Mouse (Mus musculus) erythroblast, embryonic 14.5 days (primary cell): Measurements from ENCODE around the gene Cnr2. TPM values are rescaled to one million over a fixed set of nuclear protein-coding genes. Genes with fewer than 3 reads are reported as not detected.
"Not testable (repeated sequence)": the region's sequence is repeated elsewhere in the genome, so short reads cannot be mapped to it uniquely, and the experiment has no call there.

ENCODE experiments used
- H3K27me3 ChIP-seq: 2 replicates; pipeline ENCODE4 v1.6.1; 2012; ENCODE audit warnings: inconsistent platforms; ENCODE audit not compliant: control insufficient read depth
- H3K36me3 ChIP-seq: 2 replicates; pipeline ENCODE4 v1.6.1; 2012; ENCODE audit warnings: mild to moderate bottlenecking, inconsistent platforms; ENCODE audit not compliant: control insufficient read depth
- H3K4me1 ChIP-seq: 2 replicates; pipeline ENCODE4 v1.6.1; 2012; ENCODE audit warnings: inconsistent platforms; ENCODE audit not compliant: control insufficient read depth
- H3K4me3 ChIP-seq: replicated peaks from 2 replicates; pipeline ENCODE3; 2012; ENCODE audit warnings: moderate library complexity, mild to moderate bottlenecking, inconsistent platforms
- H3K9me3 ChIP-seq: 2 replicates; pipeline ENCODE4 v1.6.1; 2012; ENCODE audit warnings: low read length, inconsistent platforms, mixed read lengths; ENCODE audit not compliant: control insufficient read depth
- GATA1 ChIP-seq: IDR thresholded peaks from 2 replicates; pipeline ENCODE4 v1.6.1; 2012; ENCODE audit warnings: low read length, inconsistent platforms, mixed read lengths
- TAL1 ChIP-seq: IDR thresholded peaks from 3 replicates; pipeline ENCODE4 v1.6.1; 2012; ENCODE audit warnings: low read length, inconsistent platforms, mixed read lengths
- polyA plus RNA-seq: library from polyadenylated mRNA; stranded (reverse); fragments of >175 nt; gene quantifications from 2 replicates; pipeline ENCODE4 v1.2.3, GENCODE M21; 2012

Gene Cnr2
- polyA plus RNA-seq, 1 experiment, result not detected

DNA sequence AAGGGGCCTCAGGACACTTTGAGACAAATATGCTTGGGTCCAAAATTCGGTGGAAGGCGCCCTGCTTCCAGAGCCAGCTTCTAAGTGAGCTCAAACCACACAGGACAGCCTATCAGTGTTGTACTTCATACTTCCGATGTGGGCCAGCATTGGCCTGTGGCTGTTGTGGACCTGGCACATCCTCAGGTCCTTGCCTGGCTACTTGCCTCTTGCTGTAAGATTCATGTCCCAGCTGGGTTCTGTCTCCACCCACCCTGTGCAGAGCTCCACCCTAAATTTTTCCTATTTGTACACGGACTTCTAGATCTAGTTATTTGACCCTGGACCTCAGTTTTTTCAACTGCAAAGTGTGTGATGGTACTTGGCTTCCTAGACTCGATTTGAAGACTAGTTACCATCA, 40.3 kb downstream of the Cnr2 start:
- Histone ChIP-seq H3K9me3 (no peaks in the 10 kb centered on the region), H3K36me3 (peaks cover 63% of the 10 kb centered on the region), H3K4me3 (no peak overlapping the region), H3K27me3 (no peaks in the 10 kb centered on the region), H3K4me1 (peaks cover 67% of the 10 kb centered on the region)
- TF ChIP-seq GATA1, result no peak

GRCm38 (mm10) chr4:135938858-135939257, 43.7 kb downstream of the Cnr2 start:
- Histone ChIP-seq H3K4me3 (no peak overlapping the region), H3K36me3 (peaks cover 43% of the 10 kb centered on the region), H3K4me1 (peaks cover 61% of the 10 kb centered on the region), H3K9me3 (no peaks in the 10 kb centered on the region), H3K27me3 (no peaks in the 10 kb centered on the region)
- TF ChIP-seq TAL1, result no peak
- no peak for TF ChIP-seq GATA1

- Histone ChIP-seq H3K4me1 (peaks cover 47% of the 10 kb centered on the region), H3K36me3 (peaks cover 31% of the 10 kb centered on the region)
- not testable (repeated sequence) for H3K9me3 ChIP-seq, H3K27me3 ChIP-seq, H3K4me3 ChIP-seq
Observed at GRCm38 (mm10) chr4:135941026-135941425, 45.8 kb downstream of the Cnr2 start.

DNA sequence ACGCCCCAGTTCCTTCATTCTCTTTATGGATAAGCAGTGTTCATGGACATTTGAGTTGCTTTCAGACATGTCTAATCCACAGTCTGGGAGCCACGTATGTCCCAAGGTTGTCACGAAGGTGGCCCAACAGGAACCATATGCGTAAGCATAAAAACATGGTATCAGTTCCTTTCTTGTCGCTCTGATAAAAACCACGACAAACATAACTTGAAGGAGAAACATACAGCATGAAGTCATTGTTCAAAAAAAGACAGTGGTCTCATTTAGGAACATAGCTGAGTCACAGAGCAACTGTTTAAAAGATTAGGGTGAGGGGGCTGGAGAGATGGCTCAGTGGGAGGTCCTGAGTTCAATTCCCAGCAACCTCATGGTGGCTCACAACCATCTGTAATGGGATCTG, 47.0 kb downstream of the Cnr2 start:
- no peaks in the 10 kb centered on the region for H3K9me3 ChIP-seq
- TF ChIP-seq TAL1, result no peak
- TF ChIP-seq GATA1, result no peak
- peaks cover 30% of the 10 kb centered on the region for H3K36me3 ChIP-seq
- H3K4me3 ChIP-seq, result no peak overlapping the region
- peaks cover 44% of the 10 kb centered on the region for H3K4me1 ChIP-seq
- H3K27me3 ChIP-seq, result no peaks in the 10 kb centered on the region

DNA sequence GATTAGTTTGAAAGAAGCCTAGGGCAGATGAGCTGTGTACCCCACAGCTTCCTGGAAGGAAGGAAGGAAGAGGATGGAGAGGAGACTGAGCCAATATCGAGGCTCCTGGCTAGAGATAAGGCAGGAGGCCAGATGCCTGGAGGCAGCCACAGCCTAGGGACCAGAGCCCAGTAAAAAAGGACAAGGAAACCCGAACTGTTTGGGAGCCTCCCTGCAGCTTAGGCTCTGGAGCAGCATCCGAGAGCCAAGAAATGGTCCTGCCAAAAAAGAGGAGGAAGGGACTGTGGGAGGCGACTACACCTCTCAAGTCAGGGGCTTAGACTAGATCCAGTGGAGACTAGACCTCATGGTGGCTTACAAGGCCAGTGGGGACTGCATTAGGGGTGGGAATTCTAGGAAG, 48.2 kb downstream of the Cnr2 start:
- TF ChIP-seq TAL1, result no peak
- no peak for TF ChIP-seq GATA1
- no peaks in the 10 kb centered on the region for H3K9me3 ChIP-seq
- H3K4me1 ChIP-seq, result peaks cover 47% of the 10 kb centered on the region
- H3K27me3 ChIP-seq, result no peaks in the 10 kb centered on the region
- H3K36me3 ChIP-seq, result peaks cover 27% of the 10 kb centered on the region
- H3K4me3 ChIP-seq, result no peak overlapping the region

DNA sequence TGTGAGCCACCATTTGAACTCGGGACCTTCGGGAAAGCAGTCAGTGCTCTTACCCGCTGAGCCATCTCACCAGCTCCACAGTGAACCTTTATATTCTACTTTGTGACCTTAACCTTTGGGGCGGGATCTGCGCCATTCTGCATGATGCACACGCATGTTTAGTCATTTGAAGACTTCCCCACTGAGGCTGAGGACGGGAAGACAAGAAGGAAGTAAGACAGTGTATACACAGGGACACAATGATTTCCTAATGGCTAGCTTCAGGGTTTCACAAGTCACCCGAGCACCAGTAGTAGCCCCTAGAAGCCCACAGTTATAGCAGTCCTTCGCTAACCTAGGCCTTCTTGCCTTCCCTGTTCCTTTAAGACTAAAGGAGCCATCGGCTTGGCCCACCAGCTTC, 50.5 kb downstream of the Cnr2 start:
- peaks cover 28% of the 10 kb centered on the region for H3K36me3 ChIP-seq
- no peaks in the 10 kb centered on the region for H3K9me3 ChIP-seq
- peaks cover 46% of the 10 kb centered on the region for H3K4me1 ChIP-seq
- TF ChIP-seq GATA1 (no peak), TAL1 (no peak)
- H3K4me3 ChIP-seq, result peak overlapping the region; percentile 73
- no peaks in the 10 kb centered on the region for H3K27me3 ChIP-seq

DNA sequence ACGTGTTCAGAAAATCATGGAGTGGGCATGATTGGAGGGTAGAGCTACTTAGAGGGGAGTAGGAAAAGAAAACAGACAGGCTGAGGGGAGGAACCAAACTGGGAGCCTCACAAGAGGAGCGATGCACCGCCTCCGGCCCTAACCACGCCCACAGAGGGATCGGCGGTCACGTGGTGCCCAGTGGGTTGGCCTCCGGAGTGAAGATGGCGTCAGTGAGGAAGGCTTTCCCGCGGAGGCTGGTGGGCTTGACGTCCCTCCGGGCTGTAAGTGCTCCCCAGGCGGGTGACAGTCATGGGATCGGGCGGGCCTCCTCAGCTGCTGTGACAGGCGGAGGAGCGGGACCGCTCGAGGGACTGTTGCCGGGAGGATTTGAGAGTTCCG, 51.1 kb downstream of the Cnr2 start, which contains the start of gene Hmgcl:
TSS of gene Hmgcl (plus strand) at position 171 of the 381 bp plus-strand sequence.
- peak within 1 kb of the TSS; percentile 73 for H3K4me3 ChIP-seq
- peaks cover 46% of the 10 kb centered on the region for H3K4me1 ChIP-seq
- H3K9me3 ChIP-seq, result peaks cover 2% of the 10 kb centered on the region
- TF ChIP-seq TAL1, result no peak
- TF ChIP-seq GATA1, result no peak
- peaks cover 30% of the 10 kb centered on the region for H3K36me3 ChIP-seq
- H3K27me3 ChIP-seq, result no peaks in the 10 kb centered on the region

- peaks cover 7% of the 10 kb centered on the region for H3K9me3 ChIP-seq
Observed at GRCm38 (mm10) chr4:135946659-135947301, 51.6 kb downstream of the Cnr2 start.

GRCm38 (mm10) chr4:135948142-135948541, 52.9 kb downstream of the Cnr2 start:
- Histone ChIP-seq H3K4me3 (peak overlapping the region; percentile 14), H3K36me3 (peaks cover 46% of the 10 kb centered on the region), H3K27me3 (no peaks in the 10 kb centered on the region), H3K4me1 (peaks cover 52% of the 10 kb centered on the region), H3K9me3 (peaks cover 16% of the 10 kb centered on the region)
- TF ChIP-seq GATA1 (no peak), TAL1 (no peak)

More at GRCm38 (mm10) chr4:135946659-135947301, 51.6 kb downstream of the Cnr2 start:
- Histone ChIP-seq H3K4me1 (peaks cover 46% of the 10 kb centered on the region), H3K4me3 (peak overlapping the region; percentile 73), H3K27me3 (no peaks in the 10 kb centered on the region), H3K36me3 (peaks cover 35% of the 10 kb centered on the region)
- TF ChIP-seq TAL1 (no peak), GATA1 (no peak)

DNA sequence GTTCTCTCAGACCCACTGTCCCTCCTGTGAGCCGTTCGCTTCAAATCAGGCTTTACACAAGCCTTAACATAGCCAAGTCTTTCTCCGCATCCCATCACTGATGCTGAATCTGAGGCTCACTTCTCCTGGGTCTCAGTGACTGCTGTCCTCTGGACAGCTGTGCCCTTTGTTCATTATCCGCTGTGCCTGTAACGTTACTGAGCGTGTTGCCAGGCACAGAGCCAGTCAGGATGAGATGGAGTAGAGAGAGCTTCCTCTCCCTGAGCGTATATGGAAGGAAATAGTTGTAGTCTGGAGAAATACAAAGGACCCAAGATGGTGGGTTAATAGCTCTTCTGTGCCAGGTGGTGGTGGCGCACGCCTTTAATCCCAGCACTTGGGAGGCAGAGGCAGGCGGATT, 54.3 kb downstream of the Cnr2 start:
- Histone ChIP-seq H3K4me1 (peaks cover 54% of the 10 kb centered on the region), H3K36me3 (peaks cover 56% of the 10 kb centered on the region), H3K4me3 (no peak overlapping the region), H3K9me3 (peaks cover 16% of the 10 kb centered on the region), H3K27me3 (no peaks in the 10 kb centered on the region)
- TF ChIP-seq TAL1 (no peak), GATA1 (no peak)
